Mouse (Mus musculus) heart, postnatal 0 days (tissue): ENCODE data around the gene Cdc42se1.

Experiments
- CTCF ChIP-seq: IDR thresholded peaks from 2 replicates; pipeline ENCODE4 v1.5.1; 2016; ENCODE audit warnings: antibody characterized with exemption, control low read depth, low read depth
- EP300 ChIP-seq: IDR thresholded peaks from 2 replicates; pipeline ENCODE4 v1.6.1; 2016; ENCODE audit warnings: antibody characterized with exemption, low read depth

DNA sequence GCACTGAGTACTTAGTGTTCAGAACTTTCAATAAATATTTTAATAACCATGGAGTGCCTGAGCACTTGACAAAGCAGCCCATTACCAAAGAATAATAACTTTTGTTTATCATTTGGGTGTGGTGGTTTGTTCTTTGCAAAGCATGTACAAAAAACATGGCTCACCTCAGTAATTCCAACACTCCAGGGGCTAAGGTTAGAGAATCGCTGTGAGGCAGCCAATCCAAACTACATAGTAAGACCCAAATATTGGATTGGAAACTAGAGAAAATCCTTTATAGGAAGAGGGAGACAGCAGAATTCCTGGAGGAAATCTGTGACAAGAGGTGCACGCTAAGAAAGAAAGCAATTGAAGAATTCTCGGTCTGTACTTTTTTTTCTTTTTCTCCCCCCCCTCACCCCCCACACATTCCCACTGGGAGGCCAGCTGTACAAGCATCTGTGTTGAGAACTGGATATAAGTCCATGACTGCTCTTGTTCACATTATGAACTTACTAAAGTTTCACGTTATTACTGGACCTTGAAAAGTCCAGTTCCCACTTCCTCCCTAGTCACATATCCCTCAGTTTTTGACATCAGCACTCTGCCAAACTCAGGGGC is 11.8 kb upstream of the Cdc42se1 start:
- TF ChIP-seq CTCF (no peak), EP300 (no peak)
